Mouse (Mus musculus) heart, embryonic 16.5 days (tissue): ENCODE results near the gene Ctf1. TPM values are rescaled to one million over a fixed set of nuclear protein-coding genes. Genes with fewer than 3 reads are reported as not detected.

ENCODE experiments used
- ATAC-seq: fragments of 200-750 bp; cut with Nextera tagmentation; replicated peaks from 2 replicates; pipeline ENCODE4 v1.8.0; 2017; ENCODE audit warnings: moderate number of reproducible peaks; ENCODE audit not compliant: insufficient read depth, low FRiP score; ENCODE audit errors: extremely low read depth
- H3K27ac ChIP-seq: fragments of 300-500 bp; sonication (generic); 2 replicates; pipeline ENCODE4 v1.5.1; 2014; ENCODE audit warnings: mild to moderate bottlenecking, low read length, control low read depth, moderate library complexity
- H3K27me3 ChIP-seq: fragments of 300-500 bp; sonication (generic); 2 replicates; pipeline ENCODE4 v1.6.1; 2014; ENCODE audit warnings: low read length, mixed read lengths; ENCODE audit not compliant: control insufficient read depth, insufficient read depth
- H3K36me3 ChIP-seq: fragments of 300-500 bp; sonication (generic); 2 replicates; pipeline ENCODE4 v1.6.1; 2014; ENCODE audit not compliant: control insufficient read depth, insufficient read depth
- H3K4me1 ChIP-seq: fragments of 300-500 bp; sonication (generic); 2 replicates; pipeline ENCODE4 v1.6.1; 2014; ENCODE audit warnings: low read length, mixed read lengths; ENCODE audit not compliant: control insufficient read depth, insufficient read depth
- H3K4me2 ChIP-seq: fragments of 300-500 bp; sonication (generic); 2 replicates; pipeline ENCODE4 v1.6.1; 2014; ENCODE audit warnings: low read depth, mild to moderate bottlenecking, control low read depth, low read length
- H3K4me3 ChIP-seq: fragments of 300-500 bp; sonication (generic); 2 replicates; pipeline ENCODE4 v1.5.1; 2014; ENCODE audit warnings: mild to moderate bottlenecking, control low read depth, low read length
- H3K9ac ChIP-seq: fragments of 300-500 bp; sonication (generic); 2 replicates; pipeline ENCODE4 v1.6.1; 2014; ENCODE audit warnings: low read length, control low read depth
- H3K9me3 ChIP-seq: fragments of 300-500 bp; sonication (generic); replicated peaks from 2 replicates; pipeline ENCODE4 v1.6.1; 2016; ENCODE audit warnings: low read length; ENCODE audit not compliant: control insufficient read depth
- WGBS: fragments of 180-500 bp; shearing (Covaris S2); extraction: QIAGEN DNeasy Blood & Tissue Kit; methylation state at CpG from one replicate; pipeline ENCODE4 v1.1.7; 2014; 5-methylcytosine and 5-hydroxymethylcytosine counted together
- polyA plus RNA-seq: library from polyadenylated mRNA; unstranded; fragments of >200 nt; fragmentation: Nextera tagmentation; extraction: Ambion mirVana; gene quantifications from 2 replicates; pipeline ENCODE4 v1.2.1, GENCODE M21; 2015

Gene Ctf1
- polyA plus RNA-seq: 6.2 and 6.6 TPM in 2 replicates

DNA sequence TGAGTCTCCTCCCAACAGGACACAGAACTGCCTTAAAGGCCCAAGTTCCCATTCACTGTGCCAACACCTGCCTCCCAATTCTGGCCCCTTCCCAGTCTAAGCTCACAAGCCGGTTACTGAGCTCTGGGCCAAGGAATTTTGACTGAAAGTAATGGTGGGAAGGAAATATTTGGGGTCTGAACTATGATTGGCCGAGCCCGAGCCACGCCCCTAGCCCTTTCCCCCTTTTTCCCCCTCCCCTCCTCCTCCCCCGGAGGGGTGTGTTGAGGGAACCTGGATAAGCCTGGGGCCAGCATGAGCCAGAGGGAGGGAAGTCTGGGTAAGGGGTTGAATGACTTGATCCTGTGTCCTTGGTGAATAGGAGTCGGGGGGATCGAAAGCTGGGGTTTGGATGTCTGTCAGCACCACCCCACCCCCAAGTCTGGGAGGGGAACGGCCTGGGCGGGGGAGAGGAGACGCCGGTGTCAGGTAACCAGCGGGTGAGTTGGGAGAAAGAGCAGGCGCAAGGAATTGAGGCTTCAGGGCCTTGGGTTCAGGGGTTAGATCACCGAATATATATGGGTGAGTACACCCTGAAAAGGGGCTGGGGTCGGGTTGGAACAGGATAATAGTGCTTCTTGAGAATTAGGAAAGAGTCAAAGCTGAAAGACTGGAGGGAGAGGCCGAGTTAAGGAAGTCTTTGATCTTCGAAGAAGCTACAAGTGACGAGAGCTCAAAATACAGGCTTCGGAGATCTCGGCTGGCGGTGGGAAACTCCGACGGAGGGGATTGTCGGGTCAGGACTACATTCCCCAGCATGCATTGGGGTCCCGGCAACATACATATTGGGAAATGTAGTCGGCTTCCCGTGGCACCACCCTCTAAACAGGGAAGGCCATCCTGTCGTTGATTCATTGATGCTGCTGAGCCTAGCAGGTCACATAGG, at the start of gene Ctf1:
Gene Ctf1 (plus strand): TSS at position 276 of the 925 bp plus-strand sequence.
- H3K27me3 ChIP-seq: no peaks in the 10 kb centered on the region
- peak; percentile 34 for ATAC-seq
- H3K4me3 ChIP-seq: peak within 1 kb of the TSS; percentile 49
- H3K4me2 ChIP-seq: peak within 1 kb of the TSS; percentile 78
- peak within 1 kb of the TSS; percentile 90 for H3K27ac ChIP-seq
- 5% methylated on average over 28 of the region's 28 CpGs for WGBS
- no peaks in the 10 kb centered on the region for H3K9me3 ChIP-seq
- H3K4me1 ChIP-seq: peaks cover 22% of the 10 kb centered on the region
- peak within 1 kb of the TSS; percentile 75 for H3K9ac ChIP-seq
- no peaks in the 10 kb centered on the region for H3K36me3 ChIP-seq

GRCm38 (mm10) chr7:127662926-127663325, 49.6 kb upstream of the Ctf1 start:
- Histone ChIP-seq H3K27me3 (no peaks in the 10 kb centered on the region), H3K4me3 (no peak overlapping the region), H3K9me3 (no peaks in the 10 kb centered on the region), H3K36me3 (no peaks in the 10 kb centered on the region), H3K4me2 (no peak overlapping the region), H3K9ac (no peak overlapping the region), H3K4me1 (no peaks in the 10 kb centered on the region), H3K27ac (no peak overlapping the region)
- WGBS: 73% methylated on average over 6 of the region's 6 CpGs
- no peak for ATAC-seq

DNA sequence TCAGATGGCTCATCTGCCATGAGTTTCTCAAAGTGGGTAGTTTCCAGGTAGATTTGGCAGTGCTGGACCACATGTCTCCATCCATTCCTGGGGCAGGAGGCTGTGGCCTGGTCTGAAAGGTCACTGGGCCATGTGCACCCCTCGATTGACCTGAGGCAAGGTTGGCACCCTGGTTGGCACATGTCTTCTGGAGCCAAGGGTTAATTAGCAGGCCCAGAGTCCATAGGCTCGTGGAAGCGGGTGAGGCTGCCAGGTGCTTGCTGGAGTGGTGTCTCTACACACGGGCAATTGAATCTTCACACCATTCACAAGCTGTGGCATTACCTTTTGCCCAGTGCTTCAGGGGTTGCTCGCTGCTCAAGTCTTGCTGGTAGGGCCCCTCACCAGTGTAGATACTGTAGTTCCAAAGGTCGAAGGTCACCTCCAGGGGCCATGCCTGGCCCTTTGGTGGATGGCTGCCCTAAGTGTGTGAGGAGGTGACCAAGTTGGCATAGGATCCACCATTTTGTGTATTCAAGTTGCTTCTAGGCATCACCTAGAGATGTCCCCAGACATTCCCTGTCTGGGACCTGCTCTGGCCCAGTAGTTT, 46.4 kb upstream of the Ctf1 start:
- Histone ChIP-seq H3K4me1 (no peaks in the 10 kb centered on the region), H3K9ac (no peak overlapping the region), H3K4me2 (no peak overlapping the region), H3K4me3 (no peak overlapping the region), H3K27me3 (no peaks in the 10 kb centered on the region), H3K36me3 (no peaks in the 10 kb centered on the region), H3K9me3 (no peaks in the 10 kb centered on the region), H3K27ac (no peak overlapping the region)
- WGBS: 89% methylated on average over 6 of the region's 6 CpGs
- no peak for ATAC-seq

DNA sequence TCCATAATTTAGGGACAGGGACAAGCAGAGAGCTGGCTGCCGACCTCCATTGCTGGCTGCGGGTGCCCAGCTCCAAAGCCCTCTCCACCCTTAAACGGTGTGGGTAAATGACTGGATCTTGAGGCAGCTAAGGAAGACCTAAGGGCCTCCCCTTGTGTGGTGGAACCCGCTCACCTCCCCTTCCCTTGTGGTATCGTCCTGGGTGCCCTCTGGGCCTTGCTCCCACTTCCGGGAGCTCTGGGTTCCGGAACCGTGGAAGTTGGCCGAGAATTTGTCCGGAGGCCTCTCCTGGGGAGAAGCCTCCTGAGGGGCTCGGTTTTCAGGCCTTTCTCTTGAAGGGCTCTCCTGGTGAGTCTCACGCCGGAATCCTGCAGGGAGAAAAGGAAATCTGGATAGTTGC, 45.9 kb upstream of the Ctf1 start:
- no peak overlapping the region for H3K27ac ChIP-seq
- no peak for ATAC-seq
- H3K36me3 ChIP-seq: no peaks in the 10 kb centered on the region
- H3K4me1 ChIP-seq: no peaks in the 10 kb centered on the region
- no peaks in the 10 kb centered on the region for H3K27me3 ChIP-seq
- WGBS: 91% methylated on average over 13 of the region's 13 CpGs
- no peak overlapping the region for H3K4me3 ChIP-seq
- no peak overlapping the region for H3K4me2 ChIP-seq
- H3K9me3 ChIP-seq: no peaks in the 10 kb centered on the region
- no peak overlapping the region for H3K9ac ChIP-seq

GRCm38 (mm10) chr7:127667171-127667570, 45.4 kb upstream of the Ctf1 start:
- Histone ChIP-seq H3K4me2 (no peak overlapping the region), H3K4me1 (no peaks in the 10 kb centered on the region), H3K27ac (no peak overlapping the region), H3K27me3 (no peaks in the 10 kb centered on the region), H3K9me3 (no peaks in the 10 kb centered on the region), H3K9ac (no peak overlapping the region), H3K4me3 (no peak overlapping the region), H3K36me3 (no peaks in the 10 kb centered on the region)
- 42% methylated on average over 8 of the region's 8 CpGs for WGBS
- ATAC-seq: no peak

DNA sequence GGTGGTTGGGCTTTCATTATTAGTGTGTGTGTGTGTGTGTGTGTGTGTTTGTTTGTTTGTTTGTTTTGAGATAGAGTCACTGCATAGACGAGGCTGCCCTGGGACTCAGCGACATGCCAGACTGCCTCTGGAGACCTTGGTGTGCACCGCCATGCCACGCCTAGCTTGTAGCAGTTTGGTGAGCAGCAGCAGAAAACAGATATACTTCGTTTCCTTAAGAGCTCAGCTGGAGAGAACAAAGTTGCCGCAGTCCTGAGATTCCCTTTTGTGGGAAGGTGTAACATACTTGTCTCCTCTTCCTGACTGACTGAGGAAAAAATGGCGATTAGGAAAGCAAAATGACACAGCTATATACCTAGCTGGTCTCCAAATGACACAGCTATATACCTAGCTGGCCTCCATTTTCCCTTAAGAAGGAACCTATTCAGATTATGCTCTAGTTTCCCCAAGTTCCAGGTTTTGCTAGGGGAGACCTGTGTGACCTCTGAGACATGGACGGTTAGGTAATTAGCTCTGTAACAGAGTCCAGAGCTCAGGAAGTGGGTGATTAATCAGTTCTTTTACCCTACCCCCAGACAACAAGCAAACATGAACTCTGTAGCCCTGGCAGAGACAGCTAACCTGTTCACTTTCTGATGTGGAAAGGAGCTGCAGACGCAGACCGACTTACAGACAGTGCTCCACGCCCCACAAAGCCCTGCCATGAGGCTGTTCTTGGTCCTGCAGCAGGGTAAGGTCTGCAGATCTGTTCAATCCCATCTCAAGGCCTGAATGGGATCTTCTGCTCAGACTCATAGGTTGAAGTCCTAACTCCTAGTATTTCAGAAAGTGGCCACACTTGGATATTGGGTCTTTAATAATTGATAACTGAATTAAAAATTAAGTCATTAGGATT, 40.4 kb upstream of the Ctf1 start:
- H3K27me3 ChIP-seq: no peaks in the 10 kb centered on the region
- H3K36me3 ChIP-seq: no peaks in the 10 kb centered on the region
- no peak overlapping the region for H3K27ac ChIP-seq
- H3K4me1 ChIP-seq: no peaks in the 10 kb centered on the region
- H3K4me3 ChIP-seq: no peak overlapping the region
- no peak overlapping the region for H3K9ac ChIP-seq
- H3K4me2 ChIP-seq: no peak overlapping the region
- no peak for ATAC-seq
- H3K9me3 ChIP-seq: no peaks in the 10 kb centered on the region
- 65% methylated on average over 11 of the region's 11 CpGs for WGBS

DNA sequence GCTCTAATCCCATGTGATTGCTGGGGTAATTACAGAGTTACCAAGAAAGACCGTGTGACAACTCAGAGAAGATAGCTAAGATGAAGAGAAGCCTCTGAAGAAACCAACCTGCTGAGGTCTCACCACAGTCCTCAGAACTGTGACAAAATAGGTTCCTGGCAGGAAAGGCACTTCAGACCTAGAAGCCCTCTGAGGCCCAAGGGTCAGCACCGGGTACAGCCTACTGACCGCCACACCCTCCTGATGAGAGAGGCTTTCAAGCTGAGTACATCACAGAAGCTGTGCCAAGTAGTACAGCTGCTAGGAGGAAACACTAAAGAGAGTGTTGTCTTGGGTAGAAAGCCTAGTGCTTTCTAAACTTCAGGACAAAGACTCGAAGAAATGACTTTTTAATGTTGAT, 39.8 kb upstream of the Ctf1 start:
- no peak overlapping the region for H3K9ac ChIP-seq
- H3K4me2 ChIP-seq: no peak overlapping the region
- H3K27me3 ChIP-seq: no peaks in the 10 kb centered on the region
- no peak for ATAC-seq
- WGBS: 64% methylated on average over 4 of the region's 4 CpGs
- H3K9me3 ChIP-seq: no peaks in the 10 kb centered on the region
- H3K27ac ChIP-seq: no peak overlapping the region
- no peaks in the 10 kb centered on the region for H3K4me1 ChIP-seq
- no peak overlapping the region for H3K4me3 ChIP-seq
- no peaks in the 10 kb centered on the region for H3K36me3 ChIP-seq

GRCm38 (mm10) chr7:127674977-127675376, 37.6 kb upstream of the Ctf1 start:
- no peak overlapping the region for H3K9ac ChIP-seq
- H3K27me3 ChIP-seq: no peaks in the 10 kb centered on the region
- H3K27ac ChIP-seq: no peak overlapping the region
- no peak overlapping the region for H3K4me3 ChIP-seq
- peak; percentile 83 for ATAC-seq
- WGBS: 3% methylated on average over 5 of the region's 5 CpGs
- H3K36me3 ChIP-seq: no peaks in the 10 kb centered on the region
- H3K9me3 ChIP-seq: no peaks in the 10 kb centered on the region
- no peak overlapping the region for H3K4me2 ChIP-seq
- H3K4me1 ChIP-seq: no peaks in the 10 kb centered on the region
